Mouse (Mus musculus) retina, embryonic 14.5 days (tissue): Measurements from ENCODE around the gene Pxylp1.
A peak's percentile ranks its signal among the peaks of the same experiment; 100 is the strongest.

Experiments used
- DNase-seq: peaks from one replicate; pipeline ENCODE4 v3.0.0-alpha.2; 2015; ENCODE audit warnings: low spot score

Gene Pxylp1

GRCm38 (mm10) chr9:96890756-96891155, 1.7 kb downstream of the Pxylp1 start:
- DNase-seq: no peak

GRCm38 (mm10) chr9:96890266-96890665, 2.2 kb downstream of the Pxylp1 start:
- DNase-seq: no peak

GRCm38 (mm10) chr9:96889345-96890021, 3.0 kb downstream of the Pxylp1 start:
- DNase-seq: peak; percentile 90

GRCm38 (mm10) chr9:96888742-96889344, 3.6 kb downstream of the Pxylp1 start:
- no peak for DNase-seq

GRCm38 (mm10) chr9:96887954-96888353, 4.5 kb downstream of the Pxylp1 start:
- peak; percentile 48 for DNase-seq

- DNase-seq: no peak
These were observed 5.0 kb downstream of the Pxylp1 start for GRCm38 (mm10) chr9:96887492-96887891.

- DNase-seq: peak; percentile 57
These were observed 6.7 kb downstream of the Pxylp1 start for GRCm38 (mm10) chr9:96885781-96886180.

GRCm38 (mm10) chr9:96882496-96883265, 9.8 kb downstream of the Pxylp1 start:
- no peak for DNase-seq

- DNase-seq: no peak
These were observed 10.6 kb downstream of the Pxylp1 start for GRCm38 (mm10) chr9:96881901-96882300.

GRCm38 (mm10) chr9:96879024-96879423, 13.4 kb downstream of the Pxylp1 start:
- DNase-seq: no peak

GRCm38 (mm10) chr9:96878464-96878863, 14.0 kb downstream of the Pxylp1 start:
- peak; percentile 60 for DNase-seq

- DNase-seq: no peak
These were observed 16.8 kb downstream of the Pxylp1 start for GRCm38 (mm10) chr9:96875704-96876103.

- DNase-seq: no peak
These were observed 19.4 kb downstream of the Pxylp1 start for GRCm38 (mm10) chr9:96873082-96873481.

GRCm38 (mm10) chr9:96870104-96870503, 22.4 kb downstream of the Pxylp1 start:
- DNase-seq: no peak

GRCm38 (mm10) chr9:96869542-96869941, 22.9 kb downstream of the Pxylp1 start:
- no peak for DNase-seq

GRCm38 (mm10) chr9:96868546-96868945, 23.9 kb downstream of the Pxylp1 start:
- no peak for DNase-seq

- DNase-seq: no peak
These were observed 25.3 kb downstream of the Pxylp1 start for GRCm38 (mm10) chr9:96867165-96867564.

GRCm38 (mm10) chr9:96866196-96866595, 26.3 kb downstream of the Pxylp1 start:
- DNase-seq: no peak

GRCm38 (mm10) chr9:96865473-96866050, 26.9 kb downstream of the Pxylp1 start:
- DNase-seq: no peak

GRCm38 (mm10) chr9:96863539-96863938, 28.9 kb downstream of the Pxylp1 start:
- DNase-seq: no peak

GRCm38 (mm10) chr9:96862836-96863235, 29.6 kb downstream of the Pxylp1 start:
- no peak for DNase-seq

GRCm38 (mm10) chr9:96861092-96861487, 31.4 kb downstream of the Pxylp1 start:
- no peak for DNase-seq
